ENCODE assay signal across 11 mouse cellular contexts in genomic region chr10:126697086-126697485, GRCm38 (mm10).
"Had no signal": no experiment of that assay in that cellular context is flagged by ENCODE, and none has a peak within 500 bp of the region (broad histone marks: within the 10 kb centered on the region; RNA-seq: fewer than 3 reads in every experiment).

No protein-coding gene starts in this region.

- DNase-seq: kidney, postnatal 25 days; layer of hippocampus, postnatal 36 days; left cerebral cortex, postnatal 4 days; liver, postnatal 0 days; lung, embryonic 14.5 days; retina, postnatal 1 day; right cerebral cortex, postnatal 25 days; spleen, adult 18-20 months; thymus, adult 2 months; thymus, postnatal 14 days; thymus, postnatal 4 days had no signal
